Mouse (Mus musculus) large intestine, adult 2 months (tissue): ENCODE results near the gene Oit1. TPM values are rescaled to one million over a fixed set of nuclear protein-coding genes. Genes with fewer than 3 reads are reported as not detected.

ENCODE experiments used
- DNase-seq: peaks from one replicate; pipeline ENCODE4 v3.0.0-alpha.2; 2012; ENCODE audit warnings: low read depth, low spot score
- WGBS: fragments of 180-500 bp; shearing (Covaris S2); methylation state at CpG from one replicate; pipeline ENCODE4 v1.1.7; 2018; 5-methylcytosine and 5-hydroxymethylcytosine counted together
- polyA plus RNA-seq: library from polyadenylated mRNA; depleted of rRNA; stranded (reverse); fragments of >200 nt; gene quantifications from 2 replicates; pipeline ENCODE4 v1.2.3, GENCODE M21; 2012

Gene Oit1
- polyA plus RNA-seq, 1 experiment, result 112 TPM

GRCm38 (mm10) chr14:8342509-8343106 is 35.9 kb downstream of the Oit1 start:
- no peak for DNase-seq
- 71% methylated on average over 5 of the region's 5 CpGs for WGBS

GRCm38 (mm10) chr14:8340226-8340625 is 38.3 kb downstream of the Oit1 start:
- 55% methylated on average over 4 of the region's 4 CpGs for WGBS
- DNase-seq, result no peak

GRCm38 (mm10) chr14:8335947-8336346 is 42.6 kb downstream of the Oit1 start:
- WGBS, result 48% methylated on average over 10 of the region's 10 CpGs
- DNase-seq, result no peak

- WGBS, result 69% methylated on average over 3 of the region's 3 CpGs
- DNase-seq, result no peak
Observed at GRCm38 (mm10) chr14:8334511-8334910, 44.0 kb downstream of the Oit1 start.

GRCm38 (mm10) chr14:8332314-8333252 is 46.0 kb downstream of the Oit1 start:
- 61% methylated on average over 11 of the region's 11 CpGs for WGBS
- no peak for DNase-seq

- DNase-seq, result no peak
- 81% methylated on average over 14 of the region's 14 CpGs for WGBS
Observed at GRCm38 (mm10) chr14:8331307-8331905, 47.1 kb downstream of the Oit1 start.

GRCm38 (mm10) chr14:8330390-8330789 is 48.2 kb downstream of the Oit1 start:
- WGBS, result 65% methylated on average over 6 of the region's 6 CpGs

GRCm38 (mm10) chr14:8329552-8329951 is 49.0 kb downstream of the Oit1 start:
- 73% methylated on average over 4 of the region's 4 CpGs for WGBS
- DNase-seq, result no peak

More at GRCm38 (mm10) chr14:8330390-8330789, 48.2 kb downstream of the Oit1 start:
- no peak for DNase-seq

GRCm38 (mm10) chr14:8327371-8327770 is 51.2 kb downstream of the Oit1 start:
- no peak for DNase-seq
- WGBS, result 70% methylated on average over 1 of the region's 1 CpGs

GRCm38 (mm10) chr14:8326961-8327360 is 51.6 kb downstream of the Oit1 start:
- DNase-seq, result no peak

- WGBS, result 77% methylated on average over 4 of the region's 4 CpGs
- DNase-seq, result no peak
Observed at GRCm38 (mm10) chr14:8325746-8326145, 52.8 kb downstream of the Oit1 start.

GRCm38 (mm10) chr14:8320528-8320927 is 58.0 kb downstream of the Oit1 start:
- 75% methylated on average over 3 of the region's 3 CpGs for WGBS
- no peak for DNase-seq

GRCm38 (mm10) chr14:8317194-8318097 is 61.1 kb downstream of the Oit1 start, which contains the start of gene Fam107a:
Fam107a (minus strand) TSS chr14:8318023.
- 8% methylated on average over 41 of the region's 41 CpGs for WGBS
- DNase-seq, result no peak

- DNase-seq, result no peak
- WGBS, result 6% methylated on average over 23 of the region's 23 CpGs
Observed at GRCm38 (mm10) chr14:8316366-8317193, 62.0 kb downstream of the Oit1 start.

- WGBS, result 82% methylated on average over 6 of the region's 6 CpGs
- no peak for DNase-seq
Observed at GRCm38 (mm10) chr14:8315169-8315568, 63.4 kb downstream of the Oit1 start.

- no peak for DNase-seq
- 9% methylated on average over 3 of the region's 3 CpGs for WGBS
Observed at GRCm38 (mm10) chr14:8314536-8314935, 64.0 kb downstream of the Oit1 start.

- DNase-seq, result no peak
- 52% methylated on average over 7 of the region's 7 CpGs for WGBS
Observed at GRCm38 (mm10) chr14:8313877-8314276, 64.7 kb downstream of the Oit1 start.

- DNase-seq, result no peak
- 36% methylated on average over 9 of the region's 9 CpGs for WGBS
Observed at GRCm38 (mm10) chr14:8309621-8310141, 68.9 kb downstream of the Oit1 start.
